Mouse (Mus musculus) midbrain, embryonic 12.5 days (tissue): Measurements from ENCODE around the gene Acta2. TPM values are rescaled to one million over a fixed set of nuclear protein-coding genes. Genes with fewer than 3 reads are reported as not detected.

ENCODE experiments used
- ATAC-seq: fragments of 200-750 bp; cut with Nextera tagmentation; 2 replicates; pipeline ENCODE4 v1.8.0; 2017; ENCODE audit warnings: low read depth, moderate TSS enrichment, moderate library complexity; ENCODE audit not compliant: low FRiP score
- H3K27ac ChIP-seq: fragments of 300-500 bp; sonication (generic); replicated peaks from 2 replicates; pipeline ENCODE4 v1.5.1; 2016; ENCODE audit warnings: mild to moderate bottlenecking
- H3K27me3 ChIP-seq: fragments of 300-500 bp; sonication (generic); 2 replicates; pipeline ENCODE4 v1.6.1; 2016; ENCODE audit warnings: mild to moderate bottlenecking
- H3K36me3 ChIP-seq: fragments of 300-500 bp; sonication (generic); 2 replicates; pipeline ENCODE4 v1.6.1; 2016
- H3K4me1 ChIP-seq: fragments of 300-500 bp; sonication (generic); 2 replicates; pipeline ENCODE4 v1.6.1; 2016
- H3K4me2 ChIP-seq: fragments of 300-500 bp; sonication (generic); replicated peaks from 2 replicates; pipeline ENCODE4 v1.6.1; 2016; ENCODE audit warnings: mild to moderate bottlenecking, moderate library complexity
- H3K4me3 ChIP-seq: fragments of 300-500 bp; sonication (generic); 2 replicates; pipeline ENCODE4 v1.5.1; 2016; ENCODE audit warnings: mild to moderate bottlenecking
- H3K9ac ChIP-seq: fragments of 300-500 bp; sonication (generic); replicated peaks from 2 replicates; pipeline ENCODE4 v1.6.1; 2016; ENCODE audit warnings: mild to moderate bottlenecking, moderate library complexity
- H3K9me3 ChIP-seq: fragments of 300-500 bp; sonication (generic); 2 replicates; pipeline ENCODE4 v1.6.1; 2016; ENCODE audit warnings: mild to moderate bottlenecking
- WGBS: fragments of 180-500 bp; shearing (Covaris S2); methylation state at CpG from one replicate; pipeline ENCODE4 v1.1.7; 2016; 5-methylcytosine and 5-hydroxymethylcytosine counted together
- polyA plus RNA-seq: library from polyadenylated mRNA; unstranded; fragments of >200 nt; fragmentation: Nextera tagmentation; extraction: Ambion mirVana; gene quantifications from 2 replicates; pipeline ENCODE4 v1.2.1, GENCODE M21; 2016

The Acta2 gene
- polyA plus RNA-seq, 1 experiment from 2014 or later, result 79.9 TPM

DNA sequence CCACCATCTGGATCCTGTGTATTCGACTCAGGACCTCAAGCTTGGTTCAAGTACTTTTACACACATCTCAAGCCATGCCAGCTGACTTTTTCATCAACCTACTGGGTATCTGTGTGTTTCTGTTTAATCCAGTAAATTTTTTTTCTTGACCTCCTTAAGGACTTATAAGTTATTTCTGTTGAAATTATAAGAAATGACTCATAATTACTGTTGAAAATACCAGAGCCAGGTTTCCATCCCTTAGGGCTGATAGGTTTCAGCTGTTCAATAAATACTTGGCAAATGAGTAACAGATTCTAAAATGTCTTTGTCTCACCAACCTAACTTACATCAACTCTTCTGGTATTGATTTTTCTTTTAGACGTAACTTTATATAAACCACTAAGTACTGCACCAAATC is 60.4 kb downstream of the Acta2 start:
- no peak overlapping the region for H3K27ac ChIP-seq
- H3K4me3 ChIP-seq, result no peak overlapping the region
- no peak overlapping the region for H3K4me2 ChIP-seq
- WGBS, result 70% methylated on average over 2 of the region's 2 CpGs
- H3K4me1 ChIP-seq, result peaks cover 8% of the 10 kb centered on the region
- no peak overlapping the region for H3K9ac ChIP-seq
- no peaks in the 10 kb centered on the region for H3K9me3 ChIP-seq
- H3K27me3 ChIP-seq, result peaks cover 34% of the 10 kb centered on the region
- ATAC-seq, result no peak
- no peaks in the 10 kb centered on the region for H3K36me3 ChIP-seq

DNA sequence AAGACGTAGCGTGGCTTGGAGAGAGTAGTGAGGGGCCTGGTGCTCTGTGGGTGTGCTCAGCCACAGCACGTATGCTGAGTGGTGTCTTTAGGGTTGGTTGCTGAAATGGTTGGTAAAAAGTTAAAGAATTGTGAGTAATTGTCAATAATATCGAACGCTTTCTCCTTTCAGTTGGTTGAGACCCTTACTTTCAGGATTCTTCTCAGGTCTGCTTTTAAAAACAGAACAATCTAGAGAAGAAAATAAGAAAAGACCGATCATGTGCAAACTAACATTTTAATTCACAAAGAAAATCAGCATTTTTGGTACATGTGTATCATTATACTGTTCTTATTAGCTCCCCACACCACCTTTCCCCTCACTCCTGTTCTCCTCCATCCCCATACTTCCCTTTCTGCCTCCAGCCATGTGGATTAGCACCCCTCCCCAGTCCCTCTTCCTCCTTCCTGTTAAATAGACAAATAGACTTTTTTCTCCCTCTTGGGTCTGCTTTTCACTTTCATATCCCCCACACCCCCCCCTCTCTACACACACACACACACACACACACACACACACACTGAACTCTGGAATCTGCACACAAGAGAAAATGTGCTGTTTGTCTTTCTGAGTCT is 61.2 kb downstream of the Acta2 start:
- Histone ChIP-seq H3K9me3 (no peaks in the 10 kb centered on the region), H3K36me3 (no peaks in the 10 kb centered on the region), H3K27me3 (peaks cover 42% of the 10 kb centered on the region), H3K27ac (no peak overlapping the region), H3K4me2 (no peak overlapping the region), H3K9ac (no peak overlapping the region), H3K4me1 (peaks cover 8% of the 10 kb centered on the region), H3K4me3 (no peak overlapping the region)
- 74% methylated on average over 6 of the region's 6 CpGs for WGBS
- ATAC-seq, result no peak

DNA sequence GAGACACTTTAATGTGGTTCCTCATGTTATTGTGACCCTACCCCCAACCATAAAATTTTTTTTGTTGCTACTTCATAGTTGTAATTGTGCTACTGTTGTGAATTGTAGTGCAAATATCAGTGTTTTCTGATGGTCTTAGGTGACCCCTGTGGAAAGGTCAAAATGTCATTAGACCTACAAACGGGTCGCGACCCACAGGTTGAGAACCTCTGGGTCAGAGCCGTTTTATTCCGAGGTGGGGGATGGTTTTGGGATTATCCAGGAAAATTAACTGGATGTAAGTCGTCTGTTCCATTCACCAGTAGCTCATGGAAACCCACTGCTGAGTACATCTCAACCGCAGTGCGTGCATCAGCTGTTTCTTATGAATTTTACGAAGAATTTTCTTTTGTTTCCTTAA is 61.7 kb downstream of the Acta2 start:
- no peak overlapping the region for H3K27ac ChIP-seq
- H3K36me3 ChIP-seq, result no peaks in the 10 kb centered on the region
- H3K27me3 ChIP-seq, result peaks cover 46% of the 10 kb centered on the region
- H3K4me1 ChIP-seq, result peaks cover 8% of the 10 kb centered on the region
- WGBS, result 44% methylated on average over 9 of the region's 9 CpGs
- H3K9me3 ChIP-seq, result no peaks in the 10 kb centered on the region
- no peak for ATAC-seq
- H3K4me2 ChIP-seq, result peak overlapping the region; percentile 99
- no peak overlapping the region for H3K9ac ChIP-seq
- H3K4me3 ChIP-seq, result no peak overlapping the region

DNA sequence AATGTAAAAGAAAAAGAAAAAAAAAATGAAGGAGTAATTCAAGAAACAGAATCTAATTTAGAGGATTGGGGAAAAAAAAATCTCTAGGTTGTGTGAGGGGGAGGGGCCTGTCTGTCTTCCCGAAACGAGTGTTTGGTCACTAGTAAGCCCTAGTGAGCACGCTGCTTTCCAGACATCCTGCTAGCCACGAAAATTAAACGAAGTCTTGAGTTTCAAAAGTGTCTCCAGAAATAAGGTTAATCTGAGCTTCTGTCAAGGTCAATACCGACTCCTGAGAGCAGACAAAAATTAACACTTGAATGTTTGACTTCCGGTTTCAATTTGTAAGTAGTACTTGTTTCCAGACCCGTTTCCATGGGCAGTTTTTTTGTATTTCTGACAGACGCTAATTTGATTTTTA is 62.2 kb downstream of the Acta2 start:
- Histone ChIP-seq H3K36me3 (no peaks in the 10 kb centered on the region), H3K9me3 (no peaks in the 10 kb centered on the region), H3K4me1 (peaks cover 8% of the 10 kb centered on the region), H3K27ac (no peak overlapping the region), H3K4me2 (peak overlapping the region; percentile 99), H3K9ac (no peak overlapping the region), H3K27me3 (peaks cover 46% of the 10 kb centered on the region), H3K4me3 (peak overlapping the region; percentile 59)
- ATAC-seq, result no peak
- 12% methylated on average over 9 of the region's 9 CpGs for WGBS

DNA sequence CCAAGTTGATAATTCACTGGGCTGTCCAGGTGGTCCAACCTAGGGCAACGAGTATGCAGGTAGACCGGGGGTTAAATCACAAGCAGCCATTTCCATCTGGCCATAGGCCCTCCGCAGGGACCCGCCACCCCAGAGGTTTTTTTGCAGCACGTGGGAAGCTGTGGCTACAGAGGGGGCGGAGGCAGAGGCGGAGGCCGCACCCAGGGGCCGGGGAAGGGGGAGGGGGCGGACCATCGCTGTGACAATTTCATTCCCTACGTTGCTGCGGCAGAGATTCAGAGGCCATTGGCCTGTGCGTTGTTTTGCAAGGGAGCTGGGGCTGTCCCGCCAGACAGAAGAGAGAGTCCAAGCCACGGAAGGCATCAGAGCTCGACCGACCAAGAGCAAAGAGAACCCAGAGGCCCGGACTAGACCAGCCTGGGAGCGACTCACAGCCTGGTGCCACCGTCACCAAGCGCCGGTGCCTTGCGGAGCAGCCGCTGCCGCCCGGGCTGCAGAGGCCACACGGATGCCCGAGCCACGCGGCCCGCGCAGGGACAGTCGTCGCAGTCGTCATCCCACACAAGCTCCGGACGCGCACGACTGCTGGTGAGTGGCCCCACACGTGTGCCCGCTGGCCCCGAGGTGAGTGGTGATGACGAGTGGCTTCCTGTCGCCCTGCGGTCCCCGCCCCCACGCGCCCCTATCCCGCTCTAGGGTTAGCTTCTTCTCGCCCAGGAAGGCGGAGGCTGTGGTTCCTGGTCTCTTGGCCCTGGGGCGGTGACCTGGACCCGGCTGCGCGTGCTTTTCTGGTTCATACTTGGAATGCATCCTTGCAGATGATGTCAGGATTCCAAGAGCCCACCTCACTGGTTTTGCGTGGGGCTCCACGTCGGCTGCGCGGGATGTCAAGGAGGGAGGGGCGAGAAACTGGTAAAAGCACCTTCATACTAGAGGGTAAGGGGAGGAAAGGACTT is 63.1 kb downstream of the Acta2 start, which contains the start of gene Stambpl1:
Gene Stambpl1, plus strand, starts transcription at position 222 of the 956 bp plus-strand sequence.
- Histone ChIP-seq H3K4me1 (peaks cover 8% of the 10 kb centered on the region), H3K36me3 (no peaks in the 10 kb centered on the region), H3K27ac (no peak within 1 kb of the TSS), H3K4me2 (peak within 1 kb of the TSS; percentile 99), H3K9me3 (no peaks in the 10 kb centered on the region), H3K9ac (peak within 1 kb of the TSS; percentile 55), H3K27me3 (peaks cover 53% of the 10 kb centered on the region), H3K4me3 (peak within 1 kb of the TSS; percentile 59)
- under 1% methylated on average over 62 of the region's 62 CpGs for WGBS
- ATAC-seq, result peak; percentile 86

DNA sequence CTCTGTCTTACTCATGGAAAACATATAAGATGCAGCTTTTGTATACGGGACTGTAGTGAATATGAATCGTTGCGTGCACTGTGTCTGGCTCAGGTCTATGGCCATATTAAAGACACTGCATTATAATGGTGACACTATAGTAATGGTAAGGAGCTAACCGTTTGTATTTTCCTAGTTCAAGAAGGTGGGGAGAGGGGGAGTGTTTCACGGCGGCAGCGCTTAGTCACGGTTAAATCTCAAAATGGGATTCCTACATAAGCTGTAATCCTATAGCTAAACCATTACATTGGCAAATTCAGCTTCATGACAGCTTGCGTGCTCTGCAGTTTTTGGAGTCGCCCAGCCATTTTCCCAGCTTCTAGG is 63.8 kb downstream of the Acta2 start:
- H3K4me1 ChIP-seq, result peaks cover 8% of the 10 kb centered on the region
- WGBS, result 13% methylated on average over 10 of the region's 10 CpGs
- peak overlapping the region; percentile 99 for H3K4me2 ChIP-seq
- no peaks in the 10 kb centered on the region for H3K36me3 ChIP-seq
- H3K9ac ChIP-seq, result peak overlapping the region; percentile 55; the same call in 1 of the 2 replicates
- H3K27ac ChIP-seq, result no peak overlapping the region
- H3K9me3 ChIP-seq, result no peaks in the 10 kb centered on the region
- peak; percentile 69 for ATAC-seq
- H3K4me3 ChIP-seq, result peak overlapping the region; percentile 59
- H3K27me3 ChIP-seq, result peaks cover 56% of the 10 kb centered on the region

Other genes with a start within 250 kb of the Acta2 start
- gene Lipk, start 247.3 kb downstream of the Acta2 start, polyA plus RNA-seq, result not detected in 2 replicates
- gene Lipn, start 188.2 kb downstream of the Acta2 start, polyA plus RNA-seq, result not detected in 2 replicates
- not detected in 2 replicates for gene Lipm, start 154.7 kb downstream of the Acta2 start, polyA plus RNA-seq
- not detected in 2 replicates for gene Ankrd22, start 89.5 kb downstream of the Acta2 start, polyA plus RNA-seq
- gene Stambpl1, start 63.4 kb downstream of the Acta2 start, polyA plus RNA-seq, result 2.7 and 3.0 TPM in 2 replicates
- 0.65 and 0.82 TPM in 2 replicates for gene Fas, start 35.1 kb upstream of the Acta2 start, polyA plus RNA-seq
- 1.5 and 2.3 TPM in 2 replicates for gene Ch25h, start 219.6 kb upstream of the Acta2 start, polyA plus RNA-seq